Mouse (Mus musculus) forebrain, embryonic 13.5 days (tissue): Measurements from ENCODE around the gene Gm29094. TPM values are rescaled to one million over a fixed set of nuclear protein-coding genes. Genes with fewer than 3 reads are reported as not detected.
"Not testable (repeated sequence)": the region's sequence is repeated elsewhere in the genome, so short reads cannot be mapped to it uniquely, and the experiment has no call there.

Source experiments
- ATAC-seq: fragments of 200-750 bp; cut with Nextera tagmentation; 2 replicates; pipeline ENCODE4 v1.8.0; 2017
- H3K27ac ChIP-seq: fragments of 300-500 bp; sonication (generic); 2 replicates; pipeline ENCODE4 v1.5.1; 2015; ENCODE audit warnings: inconsistent platforms, mild to moderate bottlenecking, moderate library complexity
- H3K27me3 ChIP-seq: fragments of 300-500 bp; sonication (generic); 2 replicates; pipeline ENCODE4 v1.6.1; 2015; ENCODE audit warnings: mild to moderate bottlenecking, inconsistent platforms
- H3K36me3 ChIP-seq: fragments of 300-500 bp; sonication (generic); 2 replicates; pipeline ENCODE4 v1.6.1; 2015; ENCODE audit warnings: mild to moderate bottlenecking, inconsistent platforms; ENCODE audit not compliant: poor library complexity, severe bottlenecking
- H3K4me1 ChIP-seq: fragments of 300-500 bp; sonication (generic); 2 replicates; pipeline ENCODE4 v1.6.1; 2015; ENCODE audit warnings: inconsistent platforms
- H3K4me2 ChIP-seq: fragments of 300-500 bp; sonication (generic); 2 replicates; pipeline ENCODE4 v1.6.1; 2015; ENCODE audit warnings: inconsistent platforms, mild to moderate bottlenecking, moderate library complexity
- H3K4me3 ChIP-seq: fragments of 300-500 bp; sonication (generic); 2 replicates; pipeline ENCODE4 v1.5.1; 2015; ENCODE audit warnings: mild to moderate bottlenecking, inconsistent platforms
- H3K9ac ChIP-seq: fragments of 300-500 bp; sonication (generic); 2 replicates; pipeline ENCODE4 v1.6.1; 2015; ENCODE audit warnings: mild to moderate bottlenecking, inconsistent platforms
- H3K9me3 ChIP-seq: fragments of 300-500 bp; sonication (generic); replicated peaks from 2 replicates; pipeline ENCODE4 v1.6.1; 2016; ENCODE audit warnings: inconsistent platforms
- WGBS: fragments of 180-500 bp; shearing (Covaris S2); methylation state at CpG from one replicate; pipeline ENCODE4 v1.1.7; 2015; 5-methylcytosine and 5-hydroxymethylcytosine counted together
- polyA plus RNA-seq: library from polyadenylated mRNA; unstranded; fragments of >200 nt; fragmentation: Nextera tagmentation; extraction: Ambion mirVana; gene quantifications from 2 replicates; pipeline ENCODE4 v1.2.1, GENCODE M21; 2015

The Gm29094 gene
- polyA plus RNA-seq, 1 experiment from 2014 or later, result not detected

DNA sequence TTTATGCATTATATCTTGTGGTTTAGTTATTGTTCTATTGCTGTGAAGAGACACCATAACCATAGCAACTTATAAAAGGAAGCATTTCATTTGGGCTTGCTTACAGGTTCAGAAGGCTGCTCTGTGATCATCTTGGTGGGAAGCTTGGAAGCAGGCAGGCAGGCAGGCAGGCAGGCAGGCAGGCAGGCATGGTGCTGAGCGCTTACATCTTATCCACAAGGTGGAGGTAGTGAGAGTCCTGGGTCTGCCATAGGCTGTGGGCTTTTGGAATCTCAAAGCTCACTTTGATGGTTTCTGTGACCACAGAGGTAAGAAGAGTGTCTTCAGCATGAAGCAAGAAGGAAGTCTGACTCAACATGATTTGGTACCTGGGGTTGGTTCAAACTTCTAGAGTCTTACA lies 13.2 kb downstream of the Gm29094 start:
- 29% methylated on average over 1 of the region's 1 CpGs for WGBS
- not testable (repeated sequence) for H3K9me3 ChIP-seq, H3K9ac ChIP-seq, H3K4me2 ChIP-seq, ATAC-seq, H3K4me3 ChIP-seq, H3K27me3 ChIP-seq, H3K27ac ChIP-seq, H3K36me3 ChIP-seq, H3K4me1 ChIP-seq

DNA sequence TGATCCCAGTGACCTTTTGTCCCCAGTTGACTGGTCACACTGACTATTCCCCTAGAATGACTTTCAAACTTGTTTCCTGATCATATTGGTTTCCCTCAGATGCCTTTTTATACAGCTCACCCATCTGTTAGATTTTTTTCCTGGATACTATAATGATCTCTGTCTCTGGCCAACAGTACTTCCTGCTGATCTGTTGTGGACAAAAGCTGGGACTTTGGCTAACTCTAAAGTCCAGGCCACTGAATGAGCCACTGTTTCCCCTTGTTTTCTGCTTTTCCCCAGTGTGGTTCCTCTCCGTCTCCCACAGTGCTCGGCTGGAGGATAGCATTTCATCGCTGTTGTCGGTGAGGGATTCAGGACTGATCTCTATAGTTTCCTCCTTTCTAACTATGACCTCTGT lies 19.0 kb downstream of the Gm29094 start:
- H3K9ac ChIP-seq, H3K4me1 ChIP-seq, H3K4me2 ChIP-seq, ATAC-seq, H3K27ac ChIP-seq, H3K36me3 ChIP-seq, H3K9me3 ChIP-seq, H3K4me3 ChIP-seq, H3K27me3 ChIP-seq: not testable (repeated sequence)
- WGBS, result 86% methylated on average over 4 of the region's 4 CpGs

GRCm38 (mm10) chr9:89219668-89220067 lies 20.5 kb downstream of the Gm29094 start:
- H3K27ac ChIP-seq, H3K9me3 ChIP-seq, H3K4me3 ChIP-seq, H3K27me3 ChIP-seq, ATAC-seq, H3K4me1 ChIP-seq, H3K36me3 ChIP-seq, H3K9ac ChIP-seq, H3K4me2 ChIP-seq: not testable (repeated sequence)
- 93% methylated on average over 3 of the region's 4 CpGs for WGBS

DNA sequence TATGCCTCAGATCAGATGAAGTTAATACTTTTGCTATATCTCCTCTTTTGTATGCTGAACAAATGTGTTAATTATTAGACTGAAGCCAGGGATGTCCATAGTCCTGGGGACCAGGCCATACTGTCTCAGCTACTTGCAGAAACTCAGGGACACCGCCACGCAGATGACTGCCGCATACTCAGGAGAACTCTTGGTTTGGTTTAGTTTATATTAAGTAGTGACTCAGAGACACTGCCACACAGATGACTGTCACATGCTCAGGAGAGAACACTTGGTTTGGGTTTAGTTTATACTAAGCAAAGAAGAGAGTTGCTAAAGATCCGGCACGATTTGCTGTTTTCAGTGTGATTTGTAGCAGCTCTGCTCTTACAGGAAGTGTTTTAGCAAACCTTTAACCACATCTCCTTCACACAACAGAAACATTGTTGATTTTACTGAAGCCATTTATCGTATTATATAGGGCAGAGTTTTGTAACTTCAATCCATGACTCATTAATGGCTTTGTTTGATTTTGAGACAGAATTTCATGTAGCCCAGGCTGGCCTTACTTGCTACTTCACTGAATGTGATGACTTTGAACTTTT lies 21.6 kb downstream of the Gm29094 start:
- not testable (repeated sequence) for H3K4me2 ChIP-seq, H3K4me3 ChIP-seq, H3K4me1 ChIP-seq, H3K36me3 ChIP-seq, H3K27me3 ChIP-seq, H3K9me3 ChIP-seq, H3K27ac ChIP-seq, ATAC-seq, H3K9ac ChIP-seq
- 88% methylated on average over 6 of the region's 6 CpGs for WGBS

GRCm38 (mm10) chr9:89226071-89226470 lies 26.9 kb downstream of the Gm29094 start:
- no peak overlapping the region for H3K27ac ChIP-seq
- H3K27me3 ChIP-seq, result no peaks in the 10 kb centered on the region
- 61% methylated on average over 4 of the region's 4 CpGs for WGBS
- no peaks in the 10 kb centered on the region for H3K9me3 ChIP-seq
- ATAC-seq, result no peak
- H3K9ac ChIP-seq, result no peak overlapping the region
- H3K4me1 ChIP-seq, result no peaks in the 10 kb centered on the region
- H3K4me3 ChIP-seq, result no peak overlapping the region
- no peaks in the 10 kb centered on the region for H3K36me3 ChIP-seq
- no peak overlapping the region for H3K4me2 ChIP-seq

- 89% methylated on average over 7 of the region's 7 CpGs for WGBS
Measured at GRCm38 (mm10) chr9:89228122-89228521, 28.9 kb downstream of the Gm29094 start.

GRCm38 (mm10) chr9:89230897-89231497 lies 31.8 kb downstream of the Gm29094 start:
- H3K4me2 ChIP-seq, H3K27ac ChIP-seq, H3K27me3 ChIP-seq, H3K4me3 ChIP-seq, H3K4me1 ChIP-seq, H3K9ac ChIP-seq, H3K9me3 ChIP-seq, H3K36me3 ChIP-seq: not testable (repeated sequence)
- 61% methylated on average over 2 of the region's 2 CpGs for WGBS
- ATAC-seq, result peak; percentile 45; the same call in 1 of the 2 replicates

More at GRCm38 (mm10) chr9:89228122-89228521, 28.9 kb downstream of the Gm29094 start:
- no peak overlapping the region for H3K4me3 ChIP-seq
- no peak overlapping the region for H3K27ac ChIP-seq
- no peak overlapping the region for H3K9ac ChIP-seq
- no peak for ATAC-seq
- no peaks in the 10 kb centered on the region for H3K4me1 ChIP-seq
- H3K27me3 ChIP-seq, result no peaks in the 10 kb centered on the region
- H3K9me3 ChIP-seq, result no peaks in the 10 kb centered on the region
- H3K4me2 ChIP-seq, result no peak overlapping the region
- no peaks in the 10 kb centered on the region for H3K36me3 ChIP-seq

GRCm38 (mm10) chr9:89237131-89237530 lies 38.0 kb downstream of the Gm29094 start:
- H3K4me3 ChIP-seq, H3K4me1 ChIP-seq, H3K4me2 ChIP-seq, H3K36me3 ChIP-seq, H3K9me3 ChIP-seq, ATAC-seq, H3K27ac ChIP-seq, H3K27me3 ChIP-seq, H3K9ac ChIP-seq: not testable (repeated sequence)
- 89% methylated on average over 4 of the region's 4 CpGs for WGBS

DNA sequence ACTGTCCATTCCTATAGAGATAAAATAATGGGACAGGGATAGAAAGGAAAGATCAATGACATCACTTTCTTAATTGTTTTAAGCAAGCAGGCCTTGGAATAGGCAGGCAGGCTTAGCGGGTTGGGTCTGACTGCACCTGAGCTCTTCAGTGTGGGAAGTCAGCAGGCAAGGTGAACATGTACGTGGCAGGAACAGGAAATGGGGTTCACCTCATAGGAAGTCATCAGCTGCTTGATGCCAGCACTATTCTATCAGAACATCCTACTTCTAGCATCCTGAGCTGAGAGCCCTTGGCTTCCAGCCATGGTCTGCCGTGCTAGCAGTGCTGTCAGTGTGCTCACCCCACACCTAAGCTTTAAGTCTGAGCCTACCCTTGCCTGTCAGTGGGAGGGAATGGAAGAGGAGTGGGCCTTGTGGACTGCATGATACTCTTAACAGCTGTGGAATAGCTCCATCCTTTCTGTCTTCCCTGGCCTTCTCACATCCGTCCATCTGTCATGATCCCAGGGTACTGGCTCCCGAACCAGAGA lies 39.9 kb downstream of the Gm29094 start:
- H3K4me3 ChIP-seq, H3K9me3 ChIP-seq, H3K27ac ChIP-seq, H3K27me3 ChIP-seq, H3K9ac ChIP-seq, ATAC-seq, H3K4me2 ChIP-seq, H3K36me3 ChIP-seq, H3K4me1 ChIP-seq: not testable (repeated sequence)
- WGBS, result 94% methylated on average over 4 of the region's 5 CpGs

DNA sequence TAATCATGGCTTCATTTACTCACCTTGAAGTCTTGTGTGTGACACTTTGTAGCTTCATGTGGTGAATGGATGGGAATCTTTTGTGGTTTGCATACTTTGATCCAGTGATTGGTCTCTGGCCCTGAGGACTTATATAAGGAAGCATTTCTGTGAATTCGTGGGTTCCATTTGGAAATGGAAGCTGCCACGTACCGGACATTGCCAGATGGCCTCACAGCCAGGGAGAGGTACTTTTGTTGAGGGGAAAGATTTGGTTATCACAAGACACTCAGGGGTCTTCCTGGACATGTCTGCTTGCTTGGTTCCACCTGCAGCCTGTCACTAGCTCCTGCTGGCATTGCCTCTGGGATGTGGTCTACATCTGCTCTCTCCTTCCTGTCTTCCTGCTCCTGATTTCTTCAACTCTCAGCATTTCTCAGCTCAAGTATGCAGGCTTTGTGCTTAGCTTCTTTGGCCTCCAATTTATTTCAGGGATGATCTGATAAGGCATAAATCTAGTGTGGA lies 41.4 kb downstream of the Gm29094 start:
- H3K9me3 ChIP-seq, H3K4me1 ChIP-seq, H3K36me3 ChIP-seq, ATAC-seq, H3K27me3 ChIP-seq, H3K27ac ChIP-seq, H3K9ac ChIP-seq, H3K4me2 ChIP-seq, H3K4me3 ChIP-seq: not testable (repeated sequence)
- 93% methylated on average over 3 of the region's 3 CpGs for WGBS

- no peaks in the 10 kb centered on the region for H3K9me3 ChIP-seq
- ATAC-seq, result no peak
Measured at GRCm38 (mm10) chr9:89253400-89253799, 54.2 kb downstream of the Gm29094 start.

DNA sequence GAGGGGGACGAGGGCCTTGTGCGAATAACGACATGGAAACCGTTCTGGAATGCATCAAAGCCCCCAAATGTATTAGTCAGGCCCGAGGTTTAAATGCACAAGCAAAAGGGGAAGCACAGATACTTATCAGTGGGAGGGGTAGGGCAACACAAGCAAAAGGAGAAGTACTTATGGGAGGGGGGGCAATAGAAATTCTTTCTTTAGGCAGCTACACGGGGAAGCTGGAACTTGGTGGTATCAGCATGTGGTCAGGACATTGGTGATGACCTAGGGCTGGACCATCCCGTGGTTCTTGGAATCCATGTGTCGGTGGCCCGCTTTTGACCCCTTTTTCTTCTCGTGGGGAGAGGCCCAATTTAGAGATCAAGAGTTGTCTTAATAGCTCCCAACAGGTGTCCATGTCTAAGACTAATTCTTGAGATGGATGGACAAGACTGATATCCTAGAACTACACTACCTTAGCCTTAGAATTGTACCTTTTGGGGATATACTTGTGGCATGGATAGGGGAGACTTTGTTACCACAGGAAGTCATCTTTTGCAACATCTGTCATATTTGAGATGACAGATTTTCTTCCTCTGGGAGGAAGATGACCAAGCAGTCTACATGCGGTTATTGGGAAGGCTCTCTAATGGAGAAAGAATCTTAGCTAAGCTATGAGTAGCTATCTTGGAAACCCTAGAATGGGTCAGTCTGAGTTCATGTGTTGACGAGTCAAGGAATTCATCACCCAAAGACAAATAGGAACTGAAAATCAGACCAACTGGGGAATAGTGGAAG lies 57.6 kb downstream of the Gm29094 start:
- 89% methylated on average over 12 of the region's 12 CpGs for WGBS
- ATAC-seq, result no peak
- no peaks in the 10 kb centered on the region for H3K9me3 ChIP-seq
- no peaks in the 10 kb centered on the region for H3K36me3 ChIP-seq
- no peaks in the 10 kb centered on the region for H3K4me1 ChIP-seq
- no peak overlapping the region for H3K9ac ChIP-seq
- H3K4me2 ChIP-seq, result no peak overlapping the region
- no peak overlapping the region for H3K27ac ChIP-seq
- H3K27me3 ChIP-seq, result no peaks in the 10 kb centered on the region
- H3K4me3 ChIP-seq, result no peak overlapping the region

More at GRCm38 (mm10) chr9:89253400-89253799, 54.2 kb downstream of the Gm29094 start:
- Histone ChIP-seq H3K27ac (no peak overlapping the region), H3K36me3 (no peaks in the 10 kb centered on the region), H3K4me3 (no peak overlapping the region), H3K4me1 (no peaks in the 10 kb centered on the region), H3K9ac (no peak overlapping the region), H3K4me2 (no peak overlapping the region), H3K27me3 (no peaks in the 10 kb centered on the region)
- WGBS, result 93% methylated on average over 2 of the region's 2 CpGs
